Mouse (Mus musculus) spleen, embryonic (tissue): ENCODE data around the gene Gm773.
"Not testable (repeated sequence)": the region's sequence is repeated elsewhere in the genome, so short reads cannot be mapped to it uniquely, and the experiment has no call there.

ENCODE experiments used
- CTCF ChIA-PET: fragments of 350-600 bp; sonication (Branson Sonifier 250); formaldehyde crosslinking; loops from one replicate; lab custom pipeline; 2022; lab: Charles Lee

The Gm773 gene

DNA sequence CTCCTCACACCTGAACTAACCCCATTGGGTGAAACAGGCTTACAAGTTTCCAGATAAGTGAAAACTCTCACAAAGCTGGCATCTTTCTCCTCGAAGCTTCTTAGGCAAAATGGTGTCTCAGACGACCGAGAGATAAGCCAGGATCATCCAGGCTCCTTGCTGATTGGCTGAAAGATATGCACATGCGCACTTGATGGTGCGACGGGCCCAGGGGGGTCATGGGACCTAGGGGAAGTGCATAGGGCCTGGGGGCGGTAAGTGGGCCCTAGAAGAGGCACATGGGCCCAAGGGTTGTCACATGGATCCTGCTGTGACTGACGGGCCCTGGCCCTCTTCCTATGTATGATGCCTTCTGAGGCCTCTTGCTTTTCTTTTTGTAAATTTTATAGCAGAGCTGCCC lies at the start of gene Gm773:
Gene Gm773 (minus strand): TSS at position 111 of the 400 bp plus-strand sequence.
- CTCF ChIA-PET = no interaction called here

DNA sequence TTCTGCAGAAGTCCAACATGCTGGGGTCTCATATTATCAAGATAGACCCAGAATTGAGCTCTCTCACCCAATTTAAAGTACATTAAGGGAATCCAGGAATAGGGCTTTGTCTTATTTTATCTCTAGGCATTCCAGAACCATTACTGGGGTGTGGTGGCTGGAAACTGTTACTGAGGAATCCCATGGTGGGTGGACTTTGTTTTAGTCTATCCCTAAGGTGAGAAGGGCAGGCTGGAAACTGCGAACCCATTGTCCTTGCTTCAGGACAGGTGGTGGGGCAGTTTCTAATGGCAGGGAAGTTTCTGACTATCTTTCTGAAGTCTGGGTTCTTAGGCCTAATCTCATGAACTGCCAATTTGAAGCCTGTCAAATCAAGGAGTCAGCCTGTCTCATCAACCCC lies 26.2 kb downstream of the Gm773 start:
- CTCF ChIA-PET = not testable (repeated sequence)

DNA sequence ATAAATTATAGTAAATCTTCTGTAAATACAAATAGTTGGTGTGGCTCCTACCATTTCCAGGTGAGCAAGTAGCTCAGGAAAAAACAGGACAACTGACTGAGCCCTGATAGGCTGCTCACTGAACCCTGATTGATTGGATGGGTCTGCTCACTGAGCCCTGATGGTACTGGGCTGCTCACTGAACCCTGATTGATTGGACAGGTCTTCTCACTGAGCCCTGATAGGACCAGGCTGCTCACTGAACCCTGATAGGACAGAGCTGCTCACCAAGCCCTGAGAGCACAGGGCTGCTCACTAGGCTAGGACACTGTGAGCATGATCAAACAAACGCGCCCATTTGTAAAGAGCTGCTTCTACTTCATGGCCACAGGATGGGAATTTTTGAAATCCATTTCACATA lies 61.3 kb downstream of the Gm773 start:
- CTCF ChIA-PET = no interaction called here
